Mouse (Mus musculus) kidney, adult 2 months (tissue): ENCODE measurements around the gene Dennd1c. TPM values are rescaled to one million over a fixed set of nuclear protein-coding genes. Genes with fewer than 3 reads are reported as not detected.

Experiments
- DNase-seq: peaks from one replicate; pipeline ENCODE4 v3.0.0; 2021
- H3K27ac ChIP-seq: fragments of 200-500 bp; 2 replicates; pipeline ENCODE4 v1.5.1; 2012; ENCODE audit warnings: low read depth, low read length, control low read depth, inconsistent platforms; ENCODE audit not compliant: insufficient read depth
- H3K27me3 ChIP-seq: fragments of 200-500 bp; replicated peaks from 2 replicates; pipeline ENCODE4 v1.6.1; 2012; ENCODE audit warnings: mild to moderate bottlenecking, moderate library complexity, low read length, inconsistent platforms; ENCODE audit not compliant: control insufficient read depth, insufficient read depth
- H3K36me3 ChIP-seq: fragments of 200-500 bp; 2 replicates; pipeline ENCODE4 v1.6.1; 2012; ENCODE audit warnings: mild to moderate bottlenecking, moderate library complexity, low read length, inconsistent platforms; ENCODE audit not compliant: control insufficient read depth, insufficient read depth
- H3K4me1 ChIP-seq: fragments of 200-500 bp; 2 replicates; pipeline ENCODE4 v1.6.1; 2011; ENCODE audit warnings: low read length; ENCODE audit not compliant: control insufficient read depth, insufficient read depth
- H3K4me3 ChIP-seq: fragments of 200-500 bp; 2 replicates; pipeline ENCODE4 v1.5.1; 2011; ENCODE audit warnings: mild to moderate bottlenecking, low read depth, low read length, control low read depth; ENCODE audit not compliant: insufficient read depth
- CTCF ChIP-seq: fragments of 200-500 bp; conservative IDR thresholded peaks from 2 replicates; pipeline ENCODE4 v1.5.1; 2011; ENCODE audit warnings: low read depth, mild to moderate bottlenecking, control low read depth, low read length, moderate library complexity, mixed read lengths; ENCODE audit not compliant: insufficient read depth, insufficient read length
- POLR2A ChIP-seq: fragments of 200-500 bp; IDR thresholded peaks from one replicate; pipeline ENCODE4 v1.6.1; 2011; ENCODE audit warnings: low read depth, low read length, control low read depth
- WGBS: fragments of 180-500 bp; shearing (Covaris S2); methylation state at CpG from one replicate; pipeline ENCODE4 v1.1.7; 2018; 5-methylcytosine and 5-hydroxymethylcytosine counted together
- polyA plus RNA-seq: library from polyadenylated mRNA; depleted of rRNA; stranded (reverse); fragments of >200 nt; gene quantifications from 2 replicates; pipeline ENCODE4 v1.2.3, GENCODE M21; 2012

Gene Dennd1c
- polyA plus RNA-seq, 1 experiment: 4.9 TPM

DNA sequence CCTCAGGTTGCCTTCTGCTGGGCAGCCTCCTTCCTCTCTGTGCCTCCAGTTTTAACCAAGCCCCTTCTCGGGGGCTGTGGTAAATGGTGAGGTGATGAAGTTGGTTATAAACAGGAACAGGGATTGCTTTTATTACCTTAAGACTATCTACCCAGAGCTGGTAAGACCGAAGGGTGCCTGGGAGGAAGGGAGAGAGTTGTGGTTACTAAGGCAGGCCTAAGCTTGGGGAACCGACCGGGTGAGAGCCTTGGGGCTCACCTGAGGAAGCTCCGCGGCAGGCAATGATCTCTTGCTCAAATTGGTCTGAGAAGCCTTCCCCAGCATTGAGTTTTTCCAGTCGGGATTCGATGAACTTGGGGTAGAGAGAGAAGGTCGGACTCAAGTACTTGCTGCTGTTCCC is 8.0 kb downstream of the Dennd1c start:
- H3K4me1 ChIP-seq: no peaks in the 10 kb centered on the region
- no peak overlapping the region for H3K4me3 ChIP-seq
- H3K36me3 ChIP-seq: peaks cover 3% of the 10 kb centered on the region; the same call in 1 of the 2 replicates
- DNase-seq: no peak
- TF ChIP-seq POLR2A (no peak), CTCF (no peak)
- no peaks in the 10 kb centered on the region for H3K27me3 ChIP-seq
- 18% methylated on average over 9 of the region's 9 CpGs for WGBS
- H3K27ac ChIP-seq: no peak overlapping the region

DNA sequence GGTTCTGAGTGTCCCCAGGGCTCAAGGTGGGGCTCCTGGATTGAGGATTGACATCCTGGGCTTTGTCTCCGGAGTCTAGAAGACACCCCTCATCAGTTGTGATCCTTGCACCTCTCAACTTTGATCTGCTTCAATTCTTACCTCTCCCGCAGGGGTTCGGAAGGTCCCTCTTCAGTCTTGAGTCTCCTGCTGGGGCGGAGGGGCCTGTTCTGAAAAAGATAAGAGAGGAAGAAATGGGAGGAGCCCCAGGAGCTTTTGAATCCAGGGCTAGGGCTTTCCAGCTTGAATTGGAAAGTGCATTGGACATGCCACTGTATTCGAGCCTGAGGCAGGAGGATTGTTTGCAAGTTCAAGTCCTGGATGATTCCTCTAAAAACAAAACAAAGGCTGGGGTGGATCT is 11.4 kb downstream of the Dennd1c start:
- Histone ChIP-seq H3K27me3 (no peaks in the 10 kb centered on the region), H3K4me3 (no peak overlapping the region), H3K36me3 (peaks cover 4% of the 10 kb centered on the region; the same call in 1 of the 2 replicates), H3K4me1 (no peaks in the 10 kb centered on the region), H3K27ac (no peak overlapping the region)
- 80% methylated on average over 5 of the region's 5 CpGs for WGBS
- TF ChIP-seq POLR2A (no peak), CTCF (no peak)
- DNase-seq: no peak

DNA sequence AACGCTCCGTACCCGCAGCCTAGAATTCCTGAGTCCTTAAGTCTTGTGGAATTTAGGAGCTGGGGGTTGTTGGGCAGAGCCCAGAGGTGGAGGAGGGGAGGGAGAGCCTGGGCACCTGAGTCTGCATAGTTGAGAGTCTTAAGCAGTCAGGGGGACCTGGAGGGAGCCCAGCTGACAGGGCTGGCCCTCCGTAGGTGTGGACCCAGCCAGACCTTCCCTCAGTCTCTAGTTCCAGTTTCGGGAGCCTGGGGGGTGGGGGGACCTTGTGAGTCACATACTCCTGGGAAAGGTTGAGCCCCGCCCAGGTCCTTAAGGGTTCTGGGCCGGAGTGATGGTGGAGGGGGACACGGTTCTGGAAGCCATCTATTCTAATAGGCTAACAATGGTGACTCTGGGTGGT is 15.3 kb downstream of the Dennd1c start:
- H3K4me1 ChIP-seq: peaks cover 6% of the 10 kb centered on the region; the same call in 1 of the 2 replicates
- 13% methylated on average over 8 of the region's 8 CpGs for WGBS
- peaks cover 4% of the 10 kb centered on the region; the same call in 1 of the 2 replicates for H3K36me3 ChIP-seq
- TF ChIP-seq POLR2A (no peak), CTCF (no peak)
- H3K27ac ChIP-seq: peak overlapping the region; percentile 33; the same call in 1 of the 2 replicates
- peak overlapping the region; percentile 90 for H3K4me3 ChIP-seq
- no peaks in the 10 kb centered on the region for H3K27me3 ChIP-seq
- peak; percentile 35 for DNase-seq

DNA sequence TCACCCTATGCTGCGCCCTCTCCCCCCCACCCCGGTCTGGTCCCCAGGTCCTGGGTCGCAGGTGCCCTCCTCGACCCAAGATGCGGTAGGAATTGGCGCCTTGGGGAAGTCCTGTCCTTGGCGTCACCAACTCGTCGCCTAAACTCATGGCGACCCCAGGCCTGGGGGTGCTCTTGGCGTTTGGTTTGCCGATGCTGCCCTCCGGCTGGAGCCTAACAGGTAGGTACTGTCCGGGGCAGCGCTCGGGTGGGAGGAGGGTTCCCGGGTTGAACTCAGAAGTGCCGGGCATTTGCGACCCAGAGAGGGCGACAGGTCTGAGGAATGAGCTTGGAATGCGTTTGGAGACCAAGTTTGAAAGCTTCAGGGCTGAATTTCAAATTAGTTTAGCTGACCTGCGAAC is 15.8 kb downstream of the Dennd1c start:
- peaks cover 6% of the 10 kb centered on the region; the same call in 1 of the 2 replicates for H3K4me1 ChIP-seq
- peak overlapping the region; percentile 90 for H3K4me3 ChIP-seq
- peaks cover 4% of the 10 kb centered on the region; the same call in 1 of the 2 replicates for H3K36me3 ChIP-seq
- DNase-seq: peak; percentile 43
- WGBS: 3% methylated on average over 22 of the region's 22 CpGs
- H3K27ac ChIP-seq: peak overlapping the region; percentile 100
- no peaks in the 10 kb centered on the region for H3K27me3 ChIP-seq
- TF ChIP-seq CTCF (no peak), POLR2A (no peak)

DNA sequence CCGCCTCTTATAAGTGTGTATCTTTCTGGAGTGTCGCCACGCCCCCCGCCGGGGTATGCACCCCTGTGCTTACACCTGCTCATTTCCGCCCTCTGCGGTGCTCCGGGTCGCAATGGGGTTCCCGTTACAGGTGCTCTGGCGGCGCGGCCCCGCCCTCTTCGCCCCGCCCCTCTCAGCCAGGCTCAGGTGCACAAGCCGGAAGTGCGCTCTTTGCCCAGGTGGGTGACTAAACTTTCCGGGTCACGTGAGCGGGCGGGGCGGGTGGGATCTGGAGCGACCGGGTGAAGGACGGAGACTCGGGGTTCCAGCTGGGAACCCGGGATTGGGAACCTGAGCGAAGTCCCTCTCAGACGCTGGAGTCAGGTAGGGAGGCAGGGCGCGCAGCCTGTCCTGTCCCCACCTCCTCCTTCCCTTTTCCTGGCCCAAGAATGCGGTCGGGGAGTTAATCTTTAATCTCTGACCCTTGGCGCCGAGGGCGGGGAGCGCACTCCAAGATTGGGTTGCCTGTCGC is 16.2 kb downstream of the Dennd1c start:
- peak; percentile 93 for DNase-seq
- WGBS: 1% methylated on average over 39 of the region's 39 CpGs
- H3K4me3 ChIP-seq: peak overlapping the region; percentile 90
- no peaks in the 10 kb centered on the region for H3K27me3 ChIP-seq
- peaks cover 4% of the 10 kb centered on the region; the same call in 1 of the 2 replicates for H3K36me3 ChIP-seq
- H3K4me1 ChIP-seq: peaks cover 6% of the 10 kb centered on the region; the same call in 1 of the 2 replicates
- H3K27ac ChIP-seq: peak overlapping the region; percentile 100
- TF ChIP-seq CTCF (no peak), POLR2A (no peak)

DNA sequence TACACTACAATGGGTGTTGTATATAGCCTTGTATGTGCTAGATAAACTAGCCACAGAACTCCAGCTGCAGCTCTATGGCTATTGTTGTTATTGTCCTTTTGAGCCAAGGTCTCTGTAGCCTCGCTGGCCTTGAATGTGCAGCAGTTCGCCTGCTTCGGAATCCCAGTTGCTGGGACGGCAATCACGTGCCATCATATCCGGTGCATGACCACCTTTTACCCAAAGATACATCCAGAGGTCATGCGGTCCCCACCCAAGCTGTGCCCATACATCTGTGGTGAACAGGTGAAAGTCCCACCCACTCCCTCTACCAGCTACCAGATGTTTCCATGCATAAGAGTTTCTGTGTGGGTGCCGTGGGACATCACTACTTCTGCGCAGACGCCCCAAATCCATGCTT is 17.2 kb downstream of the Dennd1c start:
- Histone ChIP-seq H3K36me3 (peaks cover 4% of the 10 kb centered on the region; the same call in 1 of the 2 replicates), H3K27me3 (no peaks in the 10 kb centered on the region), H3K4me1 (peaks cover 6% of the 10 kb centered on the region; the same call in 1 of the 2 replicates), H3K4me3 (no peak overlapping the region), H3K27ac (no peak overlapping the region; the same call in 1 of the 2 replicates)
- peak; percentile 7 for DNase-seq
- TF ChIP-seq CTCF (no peak), POLR2A (no peak)
- 35% methylated on average over 10 of the region's 10 CpGs for WGBS

DNA sequence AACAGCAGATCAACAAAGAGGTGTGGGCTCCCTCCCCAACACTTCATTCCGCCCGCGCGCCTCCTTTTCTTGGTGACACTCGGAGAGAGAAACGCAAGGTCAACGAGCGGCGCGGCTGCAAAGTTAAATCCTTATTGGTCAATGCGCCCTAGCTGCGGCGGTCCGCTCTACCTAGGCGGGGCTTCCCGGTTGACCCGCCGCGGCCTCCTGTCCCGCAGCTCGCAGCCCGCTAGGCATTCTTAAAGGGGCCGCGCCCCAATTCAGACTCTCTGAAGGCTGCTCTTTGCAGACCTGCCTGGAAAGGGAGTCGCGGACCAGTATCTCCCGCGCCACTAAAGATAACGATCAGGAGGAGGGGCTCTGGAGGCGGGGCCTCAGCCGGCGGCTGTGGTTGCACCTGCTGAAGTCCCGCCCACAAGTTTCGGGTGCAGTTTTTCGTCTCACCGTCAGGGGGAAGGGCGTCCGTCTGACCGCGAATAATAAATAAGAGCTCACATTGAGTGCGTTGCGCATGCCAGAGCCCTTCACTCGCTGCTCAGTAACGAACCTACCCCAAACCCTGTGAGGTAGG is 18.0 kb downstream of the Dennd1c start:
- peak; percentile 98 for DNase-seq
- Histone ChIP-seq H3K4me1 (peaks cover 6% of the 10 kb centered on the region; the same call in 1 of the 2 replicates), H3K36me3 (peaks cover 2% of the 10 kb centered on the region; the same call in 1 of the 2 replicates), H3K4me3 (peak overlapping the region; percentile 88), H3K27me3 (no peaks in the 10 kb centered on the region), H3K27ac (peak overlapping the region; percentile 93)
- WGBS: under 1% methylated on average over 44 of the region's 44 CpGs
- peak; percentile 3 for TF ChIP-seq POLR2A
- peak; percentile 75 for TF ChIP-seq CTCF
